Mouse (Mus musculus) forebrain, embryonic 14.5 days (tissue): ENCODE data around the gene Cdkn2c. TPM values are rescaled to one million over a fixed set of nuclear protein-coding genes. Genes with fewer than 3 reads are reported as not detected.
A peak's percentile ranks its signal among the peaks of the same experiment; 100 is the strongest.
"Not testable (repeated sequence)": the region's sequence is repeated elsewhere in the genome, so short reads cannot be mapped to it uniquely, and the experiment has no call there.

Experiments used
- ATAC-seq: fragments of 200-750 bp; cut with Nextera tagmentation; 2 replicates; pipeline ENCODE4 v1.8.0; 2017; ENCODE audit warnings: mild to moderate bottlenecking, moderate library complexity
- DNase-seq: peaks from one replicate; pipeline ENCODE4 v3.0.0-alpha.2; 2015; ENCODE audit warnings: low spot score
- H3K27ac ChIP-seq: fragments of 300-500 bp; sonication (generic); 2 replicates; pipeline ENCODE4 v1.5.1; 2014; ENCODE audit warnings: low read depth, mild to moderate bottlenecking, control low read depth, low read length, moderate library complexity
- H3K27me3 ChIP-seq: fragments of 300-500 bp; sonication (generic); replicated peaks from 2 replicates; pipeline ENCODE4 v1.6.1; 2014; ENCODE audit warnings: low read length, control low read depth, mixed read lengths; ENCODE audit not compliant: control insufficient read depth, insufficient read depth
- H3K36me3 ChIP-seq: fragments of 300-500 bp; sonication (generic); 2 replicates; pipeline ENCODE4 v1.6.1; 2014; ENCODE audit warnings: low read length, control low read depth; ENCODE audit not compliant: control insufficient read depth, insufficient read depth
- H3K4me1 ChIP-seq: fragments of 300-500 bp; sonication (generic); 2 replicates; pipeline ENCODE4 v1.6.1; 2014; ENCODE audit warnings: antibody characterized with exemption, low read length, control low read depth; ENCODE audit not compliant: control insufficient read depth, insufficient read depth
- H3K4me2 ChIP-seq: fragments of 300-500 bp; sonication (generic); 2 replicates; pipeline ENCODE4 v1.6.1; 2014; ENCODE audit warnings: mild to moderate bottlenecking, control low read depth, low read length
- H3K4me3 ChIP-seq: fragments of 300-500 bp; sonication (generic); 2 replicates; pipeline ENCODE4 v1.5.1; 2014; ENCODE audit warnings: low read depth, low read length, control low read depth
- H3K9ac ChIP-seq: fragments of 300-500 bp; sonication (generic); 2 replicates; pipeline ENCODE4 v1.6.1; 2014; ENCODE audit warnings: mild to moderate bottlenecking, low read length, control low read depth, moderate library complexity
- H3K9me3 ChIP-seq: fragments of 300-500 bp; sonication (generic); replicated peaks from 2 replicates; pipeline ENCODE4 v1.6.1; 2016; ENCODE audit warnings: low read length, control low read depth, mixed read lengths; ENCODE audit not compliant: control insufficient read depth
- WGBS: fragments of 180-500 bp; shearing (Covaris S2); extraction: QIAGEN DNeasy Blood & Tissue Kit; methylation state at CpG from one replicate; pipeline ENCODE4 v1.1.7; 2014; 5-methylcytosine and 5-hydroxymethylcytosine counted together
- polyA plus RNA-seq: library from polyadenylated mRNA; unstranded; fragments of >200 nt; fragmentation: Nextera tagmentation; extraction: Ambion mirVana; gene quantifications from 2 replicates; pipeline ENCODE4 v1.2.1, GENCODE M21; 2014

The Cdkn2c gene
- 9.9 and 10.4 TPM in 2 replicates for polyA plus RNA-seq

GRCm38 (mm10) chr4:109666461-109667269 is at the start of gene Cdkn2c:
Gene Cdkn2c (minus strand): TSS chr4:109667189.
- Histone ChIP-seq H3K27me3 (peaks cover 16% of the 10 kb centered on the region), H3K4me3 (peak within 1 kb of the TSS; percentile 70), H3K36me3 (no peaks in the 10 kb centered on the region), H3K9ac (peak within 1 kb of the TSS; percentile 81), H3K4me1 (peaks cover 2% of the 10 kb centered on the region; the same call in 1 of the 2 replicates), H3K9me3 (no peaks in the 10 kb centered on the region), H3K27ac (peak within 1 kb of the TSS; percentile 76), H3K4me2 (peak within 1 kb of the TSS; percentile 89)
- ATAC-seq (peak; percentile 95), DNase-seq (peak; percentile 87)
- WGBS: under 1% methylated on average over 61 of the region's 64 CpGs

- Histone ChIP-seq H3K4me1 (no peaks in the 10 kb centered on the region), H3K4me3 (no peak overlapping the region), H3K27ac (no peak overlapping the region), H3K9ac (no peak overlapping the region), H3K9me3 (no peaks in the 10 kb centered on the region), H3K4me2 (no peak overlapping the region), H3K27me3 (no peaks in the 10 kb centered on the region), H3K36me3 (no peaks in the 10 kb centered on the region)
- 91% methylated on average over 2 of the region's 2 CpGs for WGBS
- ATAC-seq (no peak), DNase-seq (no peak)
Observed at GRCm38 (mm10) chr4:109705349-109705748, 38.4 kb upstream of the Cdkn2c start.

GRCm38 (mm10) chr4:109703568-109703967 is 36.6 kb upstream of the Cdkn2c start:
- no peak overlapping the region for H3K9ac ChIP-seq
- H3K27ac ChIP-seq: no peak overlapping the region
- no peaks in the 10 kb centered on the region for H3K4me1 ChIP-seq
- DNase-seq: peak; percentile 82
- no peak overlapping the region for H3K4me3 ChIP-seq
- H3K4me2 ChIP-seq: no peak overlapping the region
- no peaks in the 10 kb centered on the region for H3K36me3 ChIP-seq
- H3K9me3 ChIP-seq: no peaks in the 10 kb centered on the region
- no peak for ATAC-seq
- no peaks in the 10 kb centered on the region for H3K27me3 ChIP-seq

GRCm38 (mm10) chr4:109700727-109701126 is 33.7 kb upstream of the Cdkn2c start:
- WGBS: 80% methylated on average over 3 of the region's 3 CpGs
- not testable (repeated sequence) for H3K9me3 ChIP-seq, H3K27me3 ChIP-seq, ATAC-seq, H3K27ac ChIP-seq, DNase-seq, H3K9ac ChIP-seq, H3K4me1 ChIP-seq, H3K36me3 ChIP-seq, H3K4me2 ChIP-seq, H3K4me3 ChIP-seq

GRCm38 (mm10) chr4:109692674-109693073 is 25.7 kb upstream of the Cdkn2c start:
- ATAC-seq (no peak), DNase-seq (no peak)
- H3K9ac ChIP-seq: no peak overlapping the region
- no peak overlapping the region for H3K4me2 ChIP-seq
- no peaks in the 10 kb centered on the region for H3K27me3 ChIP-seq
- no peak overlapping the region for H3K27ac ChIP-seq
- H3K9me3 ChIP-seq: no peaks in the 10 kb centered on the region; the same call in 1 of the 2 replicates
- H3K4me3 ChIP-seq: no peak overlapping the region
- H3K36me3 ChIP-seq: 0 out of 2 replicates have a peak, but pooled peaks cover 3% of the 10 kb centered on the region
- H3K4me1 ChIP-seq: no peaks in the 10 kb centered on the region

- H3K27me3 ChIP-seq: no peaks in the 10 kb centered on the region
- H3K27ac ChIP-seq: no peak overlapping the region
- H3K4me3 ChIP-seq: no peak overlapping the region
- no peaks in the 10 kb centered on the region for H3K9me3 ChIP-seq
- H3K4me1 ChIP-seq: no peaks in the 10 kb centered on the region
- no peak overlapping the region for H3K4me2 ChIP-seq
- no peaks in the 10 kb centered on the region for H3K36me3 ChIP-seq
- H3K9ac ChIP-seq: no peak overlapping the region
- no peak for DNase-seq
- ATAC-seq: no peak
- WGBS: 72% methylated on average over 2 of the region's 2 CpGs
Observed at GRCm38 (mm10) chr4:109683561-109683960, 16.6 kb upstream of the Cdkn2c start.

- H3K36me3 ChIP-seq: no peaks in the 10 kb centered on the region
- no peak for DNase-seq
Observed at GRCm38 (mm10) chr4:109677221-109677620, 10.2 kb upstream of the Cdkn2c start.

GRCm38 (mm10) chr4:109676218-109677215 is 9.5 kb upstream of the Cdkn2c start, which contains the start of gene Faf1:
Gene Faf1 (plus strand): TSS chr4:109676588.
- no peaks in the 10 kb centered on the region for H3K36me3 ChIP-seq
- peak; percentile 98 for ATAC-seq
- no peaks in the 10 kb centered on the region for H3K9me3 ChIP-seq
- DNase-seq: peak; percentile 98
- peak within 1 kb of the TSS; percentile 83 for H3K4me3 ChIP-seq
- H3K9ac ChIP-seq: peak within 1 kb of the TSS; percentile 87
- peaks cover 3% of the 10 kb centered on the region; the same call in 1 of the 2 replicates for H3K4me1 ChIP-seq
- peak within 1 kb of the TSS; percentile 95 for H3K27ac ChIP-seq
- peak within 1 kb of the TSS; percentile 69 for H3K4me2 ChIP-seq
- under 1% methylated on average over 102 of the region's 107 CpGs for WGBS
- no peaks in the 10 kb centered on the region for H3K27me3 ChIP-seq

More at GRCm38 (mm10) chr4:109677221-109677620, 10.2 kb upstream of the Cdkn2c start:
- peak; percentile 2; the same call in 1 of the 2 replicates for ATAC-seq
- peak overlapping the region; percentile 87 for H3K9ac ChIP-seq
- H3K27ac ChIP-seq: peak overlapping the region; percentile 95
- no peaks in the 10 kb centered on the region for H3K27me3 ChIP-seq
- H3K4me1 ChIP-seq: peaks cover 3% of the 10 kb centered on the region; the same call in 1 of the 2 replicates
- peak overlapping the region; percentile 83 for H3K4me3 ChIP-seq
- peak overlapping the region; percentile 69 for H3K4me2 ChIP-seq
- WGBS: 0% methylated on average over 3 of the region's 3 CpGs
- H3K9me3 ChIP-seq: no peaks in the 10 kb centered on the region
